Mouse (Mus musculus) neural tube, embryonic 13.5 days (tissue): ENCODE data around the gene Jmjd7. TPM values are rescaled to one million over a fixed set of nuclear protein-coding genes. Genes with fewer than 3 reads are reported as not detected.

Experiments used
- ATAC-seq: fragments of 200-750 bp; cut with Nextera tagmentation; 2 replicates; pipeline ENCODE4 v1.8.0; 2017; ENCODE audit warnings: low read depth, mild to moderate bottlenecking, moderate TSS enrichment, moderate library complexity
- H3K27ac ChIP-seq: fragments of 300-500 bp; sonication (generic); replicated peaks from 2 replicates; pipeline ENCODE4 v1.5.1; 2015; ENCODE audit warnings: moderate library complexity, mild to moderate bottlenecking, inconsistent platforms
- H3K27me3 ChIP-seq: fragments of 300-500 bp; sonication (generic); 2 replicates; pipeline ENCODE4 v1.6.1; 2015; ENCODE audit warnings: mild to moderate bottlenecking, inconsistent platforms
- H3K36me3 ChIP-seq: fragments of 300-500 bp; sonication (generic); 2 replicates; pipeline ENCODE4 v1.6.1; 2015; ENCODE audit warnings: mild to moderate bottlenecking, inconsistent platforms
- H3K4me1 ChIP-seq: fragments of 300-500 bp; sonication (generic); replicated peaks from 2 replicates; pipeline ENCODE4 v1.6.1; 2015; ENCODE audit warnings: inconsistent platforms
- H3K4me2 ChIP-seq: fragments of 300-500 bp; sonication (generic); 2 replicates; pipeline ENCODE4 v1.6.1; 2015; ENCODE audit warnings: inconsistent platforms, mild to moderate bottlenecking, moderate library complexity
- H3K4me3 ChIP-seq: fragments of 300-500 bp; sonication (generic); 2 replicates; pipeline ENCODE4 v1.5.1; 2015; ENCODE audit warnings: mild to moderate bottlenecking, inconsistent platforms
- H3K9ac ChIP-seq: fragments of 300-500 bp; sonication (generic); 2 replicates; pipeline ENCODE4 v1.6.1; 2015; ENCODE audit warnings: moderate library complexity, mild to moderate bottlenecking, inconsistent platforms
- H3K9me3 ChIP-seq: fragments of 300-500 bp; sonication (generic); 2 replicates; pipeline ENCODE4 v1.6.1; 2016; ENCODE audit warnings: inconsistent platforms
- WGBS: fragments of 180-500 bp; shearing (Covaris S2); methylation state at CpG from one replicate; pipeline ENCODE4 v1.1.7; 2015; 5-methylcytosine and 5-hydroxymethylcytosine counted together
- polyA plus RNA-seq: library from polyadenylated mRNA; unstranded; fragments of >200 nt; fragmentation: Nextera tagmentation; extraction: Ambion mirVana; gene quantifications from 2 replicates; pipeline ENCODE4 v1.2.1, GENCODE M21; 2015

Gene Jmjd7
- polyA plus RNA-seq: 19.8 and 24.8 TPM in 2 replicates

- Histone ChIP-seq H3K4me1 (peaks cover 19% of the 10 kb centered on the region), H3K9me3 (no peaks in the 10 kb centered on the region), H3K9ac (peak within 1 kb of the TSS; percentile 89), H3K27ac (peak within 1 kb of the TSS; percentile 91), H3K27me3 (no peaks in the 10 kb centered on the region), H3K36me3 (peaks cover 61% of the 10 kb centered on the region), H3K4me3 (peak within 1 kb of the TSS; percentile 83), H3K4me2 (peak within 1 kb of the TSS; percentile 86)
- 5% methylated on average over 50 of the region's 50 CpGs for WGBS
- peak; percentile 92 for ATAC-seq
These were observed at the start of gene Jmjd7, which contains the start of gene Gm28042 for GRCm38 (mm10) chr2:120026984-120027949. Jmjd7 (plus strand) TSS chr2:120027483. Gm28042 (plus strand) TSS chr2:120027493.

GRCm38 (mm10) chr2:119980343-119980986, 46.8 kb upstream of the Jmjd7 start:
- no peak for ATAC-seq
- WGBS: 85% methylated on average over 7 of the region's 7 CpGs
- no peak overlapping the region for H3K4me3 ChIP-seq
- no peak overlapping the region for H3K27ac ChIP-seq
- H3K9me3 ChIP-seq: no peaks in the 10 kb centered on the region
- H3K27me3 ChIP-seq: no peaks in the 10 kb centered on the region
- H3K36me3 ChIP-seq: peaks cover 13% of the 10 kb centered on the region; the same call in 1 of the 2 replicates
- H3K4me1 ChIP-seq: peaks cover 15% of the 10 kb centered on the region
- H3K4me2 ChIP-seq: no peak overlapping the region
- H3K9ac ChIP-seq: no peak overlapping the region

- H3K4me3 ChIP-seq: no peak overlapping the region
- H3K4me2 ChIP-seq: no peak overlapping the region
- peaks cover 15% of the 10 kb centered on the region for H3K4me1 ChIP-seq
- H3K36me3 ChIP-seq: peaks cover 13% of the 10 kb centered on the region; the same call in 1 of the 2 replicates
- H3K9me3 ChIP-seq: no peaks in the 10 kb centered on the region
- ATAC-seq: no peak
- H3K27me3 ChIP-seq: no peaks in the 10 kb centered on the region
- WGBS: 85% methylated on average over 2 of the region's 2 CpGs
- H3K27ac ChIP-seq: no peak overlapping the region
- no peak overlapping the region for H3K9ac ChIP-seq
These were observed 45.7 kb upstream of the Jmjd7 start for GRCm38 (mm10) chr2:119981631-119982030.

GRCm38 (mm10) chr2:119985871-119986270, 41.4 kb upstream of the Jmjd7 start:
- H3K9ac ChIP-seq: no peak overlapping the region
- H3K27ac ChIP-seq: no peak overlapping the region
- H3K36me3 ChIP-seq: peaks cover 13% of the 10 kb centered on the region; the same call in 1 of the 2 replicates
- WGBS: 73% methylated on average over 8 of the region's 8 CpGs
- H3K27me3 ChIP-seq: no peaks in the 10 kb centered on the region
- H3K9me3 ChIP-seq: no peaks in the 10 kb centered on the region
- H3K4me3 ChIP-seq: no peak overlapping the region
- ATAC-seq: no peak
- H3K4me1 ChIP-seq: 0 out of 2 replicates have a peak, but pooled peaks cover 4% of the 10 kb centered on the region
- no peak overlapping the region for H3K4me2 ChIP-seq

GRCm38 (mm10) chr2:119986369-119986768, 40.9 kb upstream of the Jmjd7 start:
- H3K27me3 ChIP-seq: no peaks in the 10 kb centered on the region
- no peak overlapping the region for H3K4me2 ChIP-seq
- no peak overlapping the region for H3K9ac ChIP-seq
- H3K4me1 ChIP-seq: 0 out of 2 replicates have a peak, but pooled peaks cover 4% of the 10 kb centered on the region
- H3K36me3 ChIP-seq: peaks cover 13% of the 10 kb centered on the region; the same call in 1 of the 2 replicates
- H3K27ac ChIP-seq: no peak overlapping the region
- ATAC-seq: no peak
- no peaks in the 10 kb centered on the region for H3K9me3 ChIP-seq
- 69% methylated on average over 6 of the region's 6 CpGs for WGBS
- H3K4me3 ChIP-seq: no peak overlapping the region

GRCm38 (mm10) chr2:119987441-119987840, 39.8 kb upstream of the Jmjd7 start:
- no peak overlapping the region for H3K27ac ChIP-seq
- WGBS: 93% methylated on average over 2 of the region's 2 CpGs
- no peaks in the 10 kb centered on the region for H3K27me3 ChIP-seq
- ATAC-seq: no peak
- H3K4me1 ChIP-seq: 0 out of 2 replicates have a peak, but pooled peaks cover 4% of the 10 kb centered on the region
- H3K9me3 ChIP-seq: no peaks in the 10 kb centered on the region
- H3K4me3 ChIP-seq: no peak overlapping the region
- no peak overlapping the region for H3K9ac ChIP-seq
- no peak overlapping the region for H3K4me2 ChIP-seq
- H3K36me3 ChIP-seq: peaks cover 8% of the 10 kb centered on the region; the same call in 1 of the 2 replicates

- H3K4me1 ChIP-seq: 0 out of 2 replicates have a peak, but pooled peaks cover 4% of the 10 kb centered on the region
- H3K4me2 ChIP-seq: no peak overlapping the region
- ATAC-seq: no peak
- no peak overlapping the region for H3K27ac ChIP-seq
- H3K27me3 ChIP-seq: no peaks in the 10 kb centered on the region
- H3K4me3 ChIP-seq: no peak overlapping the region
- H3K36me3 ChIP-seq: no peaks in the 10 kb centered on the region
- no peak overlapping the region for H3K9ac ChIP-seq
- H3K9me3 ChIP-seq: no peaks in the 10 kb centered on the region
- WGBS: 95% methylated on average over 4 of the region's 4 CpGs
These were observed 38.3 kb upstream of the Jmjd7 start for GRCm38 (mm10) chr2:119988952-119989351.

GRCm38 (mm10) chr2:119990881-119991280, 36.4 kb upstream of the Jmjd7 start:
- no peak overlapping the region for H3K4me2 ChIP-seq
- WGBS: 88% methylated on average over 6 of the region's 6 CpGs
- ATAC-seq: no peak
- no peaks in the 10 kb centered on the region for H3K9me3 ChIP-seq
- H3K27me3 ChIP-seq: no peaks in the 10 kb centered on the region
- H3K4me3 ChIP-seq: no peak overlapping the region
- peaks cover 16% of the 10 kb centered on the region for H3K4me1 ChIP-seq
- H3K27ac ChIP-seq: no peak overlapping the region
- no peaks in the 10 kb centered on the region for H3K36me3 ChIP-seq
- no peak overlapping the region for H3K9ac ChIP-seq

GRCm38 (mm10) chr2:119992349-119992748, 34.9 kb upstream of the Jmjd7 start:
- ATAC-seq: no peak
- 89% methylated on average over 2 of the region's 2 CpGs for WGBS

GRCm38 (mm10) chr2:119993515-119993914, 33.8 kb upstream of the Jmjd7 start:
- peaks cover 6% of the 10 kb centered on the region; the same call in 1 of the 2 replicates for H3K36me3 ChIP-seq
- H3K4me3 ChIP-seq: no peak overlapping the region
- no peak for ATAC-seq
- WGBS: 41% methylated on average over 2 of the region's 2 CpGs
- no peak overlapping the region for H3K27ac ChIP-seq
- H3K9me3 ChIP-seq: no peaks in the 10 kb centered on the region
- H3K4me2 ChIP-seq: no peak overlapping the region
- H3K4me1 ChIP-seq: peaks cover 19% of the 10 kb centered on the region
- H3K27me3 ChIP-seq: no peaks in the 10 kb centered on the region
- no peak overlapping the region for H3K9ac ChIP-seq

More at GRCm38 (mm10) chr2:119992349-119992748, 34.9 kb upstream of the Jmjd7 start:
- Histone ChIP-seq H3K27me3 (no peaks in the 10 kb centered on the region), H3K36me3 (peaks cover 2% of the 10 kb centered on the region; the same call in 1 of the 2 replicates), H3K4me2 (no peak overlapping the region), H3K9me3 (no peaks in the 10 kb centered on the region), H3K4me3 (no peak overlapping the region), H3K27ac (no peak overlapping the region), H3K4me1 (peaks cover 19% of the 10 kb centered on the region), H3K9ac (no peak overlapping the region)

GRCm38 (mm10) chr2:119994839-119995238, 32.4 kb upstream of the Jmjd7 start:
- Histone ChIP-seq H3K4me2 (no peak overlapping the region), H3K4me1 (peaks cover 15% of the 10 kb centered on the region), H3K9me3 (no peaks in the 10 kb centered on the region), H3K4me3 (no peak overlapping the region), H3K9ac (no peak overlapping the region), H3K27ac (peak overlapping the region; percentile 80), H3K36me3 (peaks cover 12% of the 10 kb centered on the region; the same call in 1 of the 2 replicates), H3K27me3 (no peaks in the 10 kb centered on the region)
- no peak for ATAC-seq
- WGBS: 91% methylated on average over 6 of the region's 6 CpGs
